Mouse (Mus musculus) Patski (cell line): ENCODE results near the gene Gm49354. TPM values are rescaled to one million over a fixed set of nuclear protein-coding genes. Genes with fewer than 3 reads are reported as not detected.
"Not testable (repeated sequence)": the region's sequence is repeated elsewhere in the genome, so short reads cannot be mapped to it uniquely, and the experiment has no call there.

Experiments
- ATAC-seq: fragments of 100-300 bp; one replicate; pipeline ENCODE4 v1.8.0; 2021
- CTCF ChIA-PET: fragments of 350-600 bp; sonication (Branson Sonifier 250); formaldehyde crosslinking; loops from one replicate; lab custom pipeline; 2022; ENCODE audit warnings: inconsistent platforms; lab: Charles Lee
- POLR2A ChIA-PET: fragments of 350-600 bp; sonication (Branson Sonifier 250); formaldehyde crosslinking; loops from one replicate; lab custom pipeline; 2022; ENCODE audit warnings: antibody characterized with exemption, inconsistent platforms; lab: Charles Lee
- DNase-seq: peaks from one replicate; pipeline ENCODE4 v3.0.0-alpha.2; 2011; ENCODE audit warnings: low read depth, low spot score
- H3K27me3 ChIP-seq: fragments of 371-371 bp; one replicate; pipeline ENCODE4 v1.5.1; 2021
- CTCF ChIP-seq: fragments of 100-300 bp; IDR thresholded peaks from one replicate; pipeline ENCODE4 v1.5.1; 2021
- in situ Hi-C: fragments of 300-500 bp; cut with MboI; formaldehyde crosslinking; loops from 3 replicates; pipeline ENCODE4 v1.11.1; 2018; ENCODE audit warnings: low pct_unique_long_range_greater_than_20kb, mixed read lengths
- polyA plus RNA-seq: library from polyadenylated mRNA; unstranded; gene quantifications from one replicate; pipeline ENCODE4 v1.2.3, GENCODE M21; 2021

The Gm49354 gene
- polyA plus RNA-seq, 1 experiment from 2014 or later: 0.22 TPM

- in situ Hi-C loops: no loop called here
- CTCF ChIA-PET: interaction anchor here (0.6 to 1.7 kb wide), 2 partner anchors 9 kb away, joined by 3 to 5 read pairs; no protein-coding TSS in a partner anchor
- TF ChIP-seq CTCF: no peak
These were observed 62.6 kb downstream of the Gm49354 start for GRCm38 (mm10) chr13:59719475-59719874.

DNA sequence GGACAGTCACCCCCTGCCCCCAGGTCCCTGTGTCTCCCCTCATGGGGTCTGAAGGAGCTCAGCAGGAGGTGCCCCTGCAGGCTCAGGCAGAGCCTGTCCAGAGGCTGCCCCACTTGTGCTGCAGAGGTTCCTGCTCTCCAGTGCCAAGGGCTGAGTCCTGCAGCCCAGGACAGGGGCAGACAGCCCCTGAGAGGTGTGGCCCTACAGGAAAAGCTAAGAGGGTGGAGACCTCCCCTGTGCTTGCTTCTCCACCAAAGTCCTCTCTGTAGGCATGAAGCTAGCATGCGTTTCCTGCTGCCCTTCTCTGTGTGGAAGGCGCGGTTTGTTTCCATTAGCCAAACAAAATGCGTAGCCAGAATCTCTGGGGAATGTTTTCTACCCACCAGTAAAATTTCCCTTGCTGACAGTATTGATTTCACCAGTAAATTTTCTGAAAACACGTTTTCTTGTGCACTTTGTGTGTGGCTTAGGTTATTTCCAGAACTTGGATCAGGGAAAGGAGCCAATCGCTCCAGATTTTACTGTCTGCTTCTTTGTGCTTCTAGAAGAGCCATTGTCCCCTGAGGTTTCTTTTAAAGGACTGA lies 63.1 kb downstream of the Gm49354 start:
- H3K27me3 ChIP-seq, DNase-seq, POLR2A ChIA-PET, in situ Hi-C loops: not testable (repeated sequence)
- ATAC-seq: peak; percentile 12
- CTCF ChIA-PET: interaction anchor here (0.6 to 1.7 kb wide), 2 partner anchors 9 to 10 kb away, joined by 3 to 5 read pairs; no protein-coding TSS in a partner anchor

More at GRCm38 (mm10) chr13:59719475-59719874, 62.6 kb downstream of the Gm49354 start:
- H3K27me3 ChIP-seq: no peaks in the 10 kb centered on the region
- no peak for DNase-seq
- POLR2A ChIA-PET: no interaction called here
- no peak for ATAC-seq

- no peak for DNase-seq
- H3K27me3 ChIP-seq: peaks cover 9% of the 10 kb centered on the region
- ATAC-seq: no peak
- TF ChIP-seq CTCF: no peak
- POLR2A ChIA-PET: interaction anchor here (0.5 kb wide), 1 partner anchor 29 kb away, joined by 4 read pairs; no protein-coding TSS in a partner anchor
- CTCF ChIA-PET: interaction anchor here (1.0 kb wide), 1 partner anchor 15 kb away, joined by 3 read pairs; no protein-coding TSS in a partner anchor
- in situ Hi-C loops: no loop called here
These were observed 68.3 kb downstream of the Gm49354 start for GRCm38 (mm10) chr13:59713710-59714109.

DNA sequence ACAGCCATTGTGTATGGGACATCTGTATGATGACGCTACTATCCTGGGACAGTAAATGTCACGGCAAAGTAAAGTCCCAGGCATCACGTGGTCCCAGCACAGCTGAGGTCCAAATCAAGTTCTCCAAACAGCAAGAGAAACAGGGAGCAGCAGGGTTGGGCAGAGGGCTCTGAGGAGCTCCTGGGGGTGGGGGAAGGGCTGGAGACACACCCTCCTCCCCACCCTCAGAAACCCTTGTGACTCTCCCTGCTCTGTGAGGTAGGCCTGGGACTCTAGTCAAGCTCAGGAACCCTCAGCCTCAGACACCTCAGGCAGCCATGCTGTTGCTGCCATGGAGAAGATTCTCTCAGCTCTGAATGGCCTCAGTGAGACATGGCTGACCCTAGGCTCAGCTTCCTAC lies 70.1 kb downstream of the Gm49354 start, which contains the start of gene Spata31d1b:
TSS of gene Spata31d1b (plus strand) at position 301 of the 400 bp plus-strand sequence.
- ATAC-seq: peak; percentile 31
- CTCF ChIA-PET: interaction anchor here (1.4 kb wide), 1 partner anchor 17 kb away, joined by 3 read pairs; no protein-coding TSS in a partner anchor
- H3K27me3 ChIP-seq, DNase-seq, in situ Hi-C loops, POLR2A ChIA-PET: not testable (repeated sequence)

GRCm38 (mm10) chr13:59710230-59710629 lies 71.8 kb downstream of the Gm49354 start, which contains the start of gene Spata31d1a:
Spata31d1a (minus strand) TSS chr13:59710330.
- peaks cover 9% of the 10 kb centered on the region for H3K27me3 ChIP-seq
- ChIA-PET CTCF (no interaction called here), POLR2A (no interaction called here)
- DNase-seq: no peak
- TF ChIP-seq CTCF: no peak
- in situ Hi-C loops: no loop called here
- ATAC-seq: no peak

Other genes starting within 250 kb of the Gm49354 start
- 39.6 TPM for gene Agtpbp1, start 197.0 kb downstream of the Gm49354 start, polyA plus RNA-seq
- gene Naa35, start 197.0 kb downstream of the Gm49354 start, polyA plus RNA-seq: 75.0 TPM
- 290 TPM for gene Golm1, start 106.4 kb downstream of the Gm49354 start, polyA plus RNA-seq
- gene 4921517D22Rik, start 88.1 kb downstream of the Gm49354 start, polyA plus RNA-seq: not detected
- gene Spata31d1a, start 71.9 kb downstream of the Gm49354 start, polyA plus RNA-seq: 0.01 TPM
- gene Spata31d1b, start 70.0 kb downstream of the Gm49354 start, polyA plus RNA-seq: not detected
- not detected for gene Spata31d1d, start 50.5 kb downstream of the Gm49354 start, polyA plus RNA-seq
- 0.12 TPM for gene 1700014D04Rik, start 35.5 kb downstream of the Gm49354 start, polyA plus RNA-seq
- 89.7 TPM for gene Isca1, start 12.4 kb downstream of the Gm49354 start, polyA plus RNA-seq
- 59.7 TPM for gene Tut7, start 40.9 kb upstream of the Gm49354 start, polyA plus RNA-seq